Mouse (Mus musculus) cortical plate, adult 2 months (tissue): Measurements from ENCODE around the gene Tssc4. TPM values are rescaled to one million over a fixed set of nuclear protein-coding genes. Genes with fewer than 3 reads are reported as not detected.

ENCODE experiments used
- H3K27ac ChIP-seq: fragments of 200-500 bp; 2 replicates; pipeline ENCODE4 v1.5.1; 2012; ENCODE audit warnings: low read length, control low read depth, inconsistent platforms; ENCODE audit not compliant: insufficient read depth
- H3K4me1 ChIP-seq: fragments of 200-500 bp; 2 replicates; pipeline ENCODE4 v1.6.1; 2011; ENCODE audit warnings: low read length; ENCODE audit not compliant: control insufficient read depth, insufficient read depth
- H3K4me3 ChIP-seq: fragments of 200-500 bp; 2 replicates; pipeline ENCODE4 v1.5.1; 2011; ENCODE audit warnings: mild to moderate bottlenecking, low read length, control low read depth; ENCODE audit not compliant: insufficient read depth
- CTCF ChIP-seq: fragments of 200-500 bp; IDR thresholded peaks from 2 replicates; pipeline ENCODE4 v1.5.1; 2011; ENCODE audit warnings: mild to moderate bottlenecking, control low read depth, low read length; ENCODE audit not compliant: insufficient read depth; ENCODE audit errors: extremely low read depth
- POLR2A ChIP-seq: fragments of 200-500 bp; IDR thresholded peaks from 2 replicates; pipeline ENCODE4 v1.6.1; 2011; ENCODE audit warnings: mild to moderate bottlenecking, low read length, control low read depth; ENCODE audit not compliant: insufficient read depth; ENCODE audit errors: extremely low read depth
- polyA plus RNA-seq: library from polyadenylated mRNA; depleted of rRNA; stranded (reverse); fragments of >200 nt; gene quantifications from 2 replicates; pipeline ENCODE4 v1.2.3, GENCODE M21; 2012; rRNA removed

Tssc4 gene
- polyA plus RNA-seq, result 71.6 and 74.4 TPM in 2 replicates

DNA sequence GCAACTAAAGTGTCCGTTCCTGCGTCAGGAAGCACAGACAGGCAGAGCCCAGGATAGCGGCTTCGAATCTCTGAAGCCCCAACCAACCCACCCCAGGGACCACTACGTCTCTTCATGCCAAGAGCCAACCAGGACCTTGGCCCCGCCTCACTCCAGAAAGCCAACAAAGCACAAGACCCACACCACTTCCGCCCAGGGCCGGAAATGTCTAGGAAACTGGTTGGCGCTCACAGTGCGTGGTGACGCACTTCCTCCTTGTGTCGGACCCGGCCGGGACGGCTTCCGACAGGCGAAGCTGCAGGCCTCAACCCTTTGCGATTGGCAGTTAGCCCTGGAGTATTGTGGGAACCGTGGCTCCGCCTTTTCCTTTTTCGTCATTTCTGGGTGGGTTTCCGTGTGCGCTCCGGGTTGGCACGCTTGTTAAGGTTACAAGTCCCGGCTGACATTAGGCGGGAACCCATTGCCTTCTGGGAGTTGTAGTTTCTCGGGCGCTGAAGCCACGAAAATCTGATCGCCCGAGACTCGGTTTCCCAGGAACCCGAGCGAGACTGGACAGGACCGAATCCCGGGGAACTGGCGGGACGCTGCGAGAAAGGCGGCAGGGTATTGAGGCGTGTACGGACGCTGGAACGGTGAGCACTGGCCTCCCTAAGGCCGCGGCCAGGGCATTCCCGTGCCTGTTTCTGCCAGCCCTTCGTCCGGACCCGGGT lies at the start of gene Tssc4:
Gene Tssc4 (plus strand): TSS at position 368 of the 710 bp plus-strand sequence.
- H3K4me3 ChIP-seq, result peak within 1 kb of the TSS; percentile 84
- peak within 1 kb of the TSS; percentile 63 for H3K27ac ChIP-seq
- TF ChIP-seq POLR2A (peak; percentile 73; the same call in 1 of the 2 replicates), CTCF (no peak)
- H3K4me1 ChIP-seq, result peaks cover 2% of the 10 kb centered on the region; the same call in 1 of the 2 replicates

DNA sequence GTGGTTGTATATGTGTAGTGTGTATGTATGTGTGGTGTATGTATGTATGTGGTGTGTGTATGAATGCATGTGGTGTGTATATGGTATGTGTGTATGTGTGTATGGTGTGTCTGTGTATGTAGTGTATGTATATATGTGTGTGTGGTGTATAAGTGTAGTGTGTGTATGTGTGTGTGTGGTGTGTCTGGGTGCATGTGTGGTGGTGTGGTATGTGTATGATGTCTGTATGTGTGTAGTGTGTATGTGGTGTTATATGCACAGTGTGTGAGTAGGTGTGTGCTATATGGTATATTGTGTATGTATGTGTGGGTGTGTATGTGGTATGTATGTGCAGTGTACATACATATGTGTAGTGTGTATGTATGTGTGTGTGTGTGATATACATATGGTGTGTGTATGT lies 49.0 kb upstream of the Tssc4 start:
- TF ChIP-seq POLR2A (no peak), CTCF (no peak)
- no peak overlapping the region for H3K27ac ChIP-seq
- no peaks in the 10 kb centered on the region for H3K4me1 ChIP-seq
- H3K4me3 ChIP-seq, result no peak overlapping the region

DNA sequence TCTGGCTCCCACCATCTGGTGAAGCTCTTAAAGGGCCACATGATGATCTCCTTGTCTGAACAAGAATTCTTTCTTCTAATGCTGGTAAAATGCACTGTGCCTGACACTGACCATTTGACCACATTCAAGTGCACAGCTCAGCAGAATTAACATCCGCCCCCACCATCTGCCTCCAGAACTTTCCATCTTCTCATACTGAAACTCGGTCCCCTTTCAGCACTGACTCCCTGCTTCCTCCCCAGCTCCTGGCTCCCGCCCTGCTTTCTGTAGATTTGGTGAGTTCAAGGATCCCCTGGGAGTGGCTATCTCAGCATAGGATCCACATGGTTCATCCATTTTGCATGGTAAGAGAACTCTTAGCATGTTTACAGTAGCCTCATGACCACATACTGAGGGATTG lies 48.3 kb upstream of the Tssc4 start:
- TF ChIP-seq POLR2A (no peak), CTCF (no peak)
- H3K27ac ChIP-seq, result no peak overlapping the region
- H3K4me1 ChIP-seq, result no peaks in the 10 kb centered on the region
- H3K4me3 ChIP-seq, result no peak overlapping the region

DNA sequence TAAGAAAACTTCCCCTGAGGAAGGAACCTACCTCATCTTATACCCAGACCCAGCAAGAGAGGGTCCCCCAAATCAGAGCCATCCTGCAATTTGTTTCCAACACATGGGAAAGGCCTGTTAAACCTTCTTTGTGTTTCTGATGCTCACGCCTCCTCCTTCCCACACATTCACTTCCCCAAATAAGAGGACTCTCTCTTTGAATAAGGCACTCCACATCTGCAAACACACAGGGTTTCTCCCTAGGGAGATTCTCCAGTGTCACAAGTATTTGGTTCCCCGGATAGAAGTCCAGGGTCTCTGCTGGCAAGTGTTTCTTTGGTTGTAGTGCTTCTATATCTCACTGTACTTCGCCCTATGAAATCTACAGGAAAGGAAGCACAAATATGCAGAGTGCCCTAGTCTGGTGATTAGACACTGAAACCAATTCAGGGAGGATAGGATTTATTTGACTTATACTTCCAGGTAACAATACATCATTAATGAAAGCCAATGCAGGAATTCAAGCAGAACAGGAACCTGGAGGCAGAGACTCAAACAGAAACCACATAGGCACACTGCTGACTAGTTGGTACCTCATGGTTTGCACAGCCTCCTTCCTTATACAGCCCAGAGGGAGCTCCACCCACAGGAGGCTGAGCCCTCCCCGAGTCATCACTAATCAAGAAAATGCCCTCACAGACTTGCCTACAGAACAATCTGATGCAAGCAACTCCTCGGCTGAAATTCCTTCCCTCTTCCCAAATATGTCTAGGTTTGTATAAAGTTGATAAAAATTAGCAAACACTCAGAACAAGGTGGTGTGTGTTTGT lies 47.5 kb upstream of the Tssc4 start:
- Histone ChIP-seq H3K4me3 (no peak overlapping the region), H3K27ac (no peak overlapping the region), H3K4me1 (no peaks in the 10 kb centered on the region)
- TF ChIP-seq POLR2A, result no peak
- TF ChIP-seq CTCF, result no peak

DNA sequence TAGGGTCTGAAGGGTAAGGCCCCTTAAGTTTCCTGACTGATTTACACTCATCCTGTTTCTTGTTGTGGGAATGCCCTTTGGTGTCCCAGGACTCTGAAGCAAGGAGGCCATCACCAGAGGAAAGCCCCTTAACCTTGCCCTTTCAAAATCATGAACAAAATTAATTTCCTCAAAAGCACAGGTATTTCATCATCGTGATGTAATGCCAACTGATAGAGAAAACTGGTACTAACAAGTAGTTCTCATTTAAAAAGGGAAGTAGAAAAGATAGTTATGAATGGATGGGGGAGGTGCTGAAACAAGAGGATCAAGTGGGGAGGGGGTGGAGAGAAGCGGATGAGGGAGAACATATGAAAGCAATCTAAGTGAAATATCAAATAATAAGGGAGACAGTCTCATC lies 45.5 kb upstream of the Tssc4 start:
- TF ChIP-seq CTCF (no peak), POLR2A (no peak)
- no peaks in the 10 kb centered on the region for H3K4me1 ChIP-seq
- H3K27ac ChIP-seq, result no peak overlapping the region
- no peak overlapping the region for H3K4me3 ChIP-seq

DNA sequence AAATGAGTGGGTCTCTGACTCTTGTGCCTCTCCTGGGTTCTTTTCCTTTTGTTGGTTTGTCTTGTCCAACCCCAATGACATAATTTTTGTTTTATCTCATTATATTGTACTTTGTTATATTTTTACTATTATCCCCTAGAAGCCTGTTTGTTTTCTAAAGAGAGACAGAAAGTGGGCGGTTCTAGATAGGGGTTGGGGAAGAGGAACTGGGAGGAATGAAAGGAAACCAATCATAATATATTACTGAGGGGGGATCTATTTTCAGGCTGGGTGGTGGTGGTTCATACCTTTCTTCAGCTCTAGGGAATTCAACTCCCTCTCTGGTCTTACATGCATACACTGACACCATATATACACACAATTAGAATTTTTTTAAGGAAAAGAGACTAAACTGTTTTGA lies 44.8 kb upstream of the Tssc4 start:
- Histone ChIP-seq H3K4me1 (no peaks in the 10 kb centered on the region), H3K27ac (no peak overlapping the region), H3K4me3 (no peak overlapping the region)
- TF ChIP-seq POLR2A (no peak), CTCF (no peak)

DNA sequence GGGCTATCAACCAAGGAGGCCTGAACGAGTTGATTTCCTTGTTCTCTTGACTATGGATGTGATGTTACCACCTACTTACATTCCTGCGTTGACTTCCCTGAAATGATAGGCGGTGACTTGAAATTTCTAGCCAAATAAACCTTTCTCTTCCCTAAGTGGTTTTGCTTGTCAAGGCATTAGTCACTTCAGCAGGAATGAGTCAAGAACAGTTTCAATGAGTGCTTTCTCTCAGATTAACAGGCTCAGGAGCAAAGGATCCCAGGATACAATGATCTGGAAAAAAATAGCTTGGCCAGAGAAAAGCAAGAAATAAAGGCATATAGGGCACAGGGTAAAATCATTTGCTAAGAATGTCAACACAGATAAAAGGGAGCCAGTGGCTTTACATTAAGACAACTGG lies 43.6 kb upstream of the Tssc4 start:
- Histone ChIP-seq H3K4me3 (no peak overlapping the region), H3K4me1 (no peaks in the 10 kb centered on the region), H3K27ac (no peak overlapping the region)
- TF ChIP-seq POLR2A (no peak), CTCF (no peak)

DNA sequence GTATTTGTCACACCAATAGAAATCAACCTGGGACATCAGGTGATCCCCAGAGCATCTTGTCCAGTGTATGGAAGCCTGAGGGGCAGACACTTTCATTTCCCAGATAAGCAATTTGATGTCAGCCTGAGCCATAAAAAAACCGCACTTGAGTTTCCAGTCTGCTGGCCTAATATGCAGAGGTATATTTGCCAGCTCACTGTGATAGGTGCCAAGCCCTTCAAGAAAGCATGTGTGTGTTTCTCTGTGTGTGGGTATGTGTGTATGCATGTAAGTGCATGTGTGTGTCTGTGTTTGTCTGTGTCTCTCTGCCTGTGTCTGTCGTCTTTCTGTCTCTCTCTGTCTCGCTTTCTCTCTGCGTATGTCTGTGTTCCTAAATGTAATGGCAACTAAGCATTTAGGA lies 41.9 kb upstream of the Tssc4 start:
- TF ChIP-seq POLR2A (no peak), CTCF (no peak)
- Histone ChIP-seq H3K4me3 (no peak overlapping the region), H3K27ac (no peak overlapping the region), H3K4me1 (no peaks in the 10 kb centered on the region)

DNA sequence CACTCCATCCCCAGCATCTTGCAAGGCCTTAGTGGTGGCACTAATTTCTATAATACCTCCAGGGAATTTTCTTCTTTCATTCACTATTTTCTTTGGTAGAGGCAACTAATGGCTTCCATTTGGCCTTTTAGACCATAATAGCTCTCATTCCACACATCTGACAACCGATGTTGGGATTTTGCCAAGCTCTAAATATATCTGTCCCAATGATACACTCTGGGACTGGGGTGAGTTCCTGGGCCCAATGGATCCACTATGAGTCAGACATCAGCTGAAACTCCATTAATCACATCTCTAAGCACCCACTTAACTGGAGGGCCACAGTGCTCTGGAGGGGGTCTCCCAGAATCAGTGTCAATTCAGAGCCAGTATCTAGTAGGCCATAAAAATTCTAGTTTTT lies 37.2 kb upstream of the Tssc4 start:
- no peak overlapping the region for H3K27ac ChIP-seq
- no peaks in the 10 kb centered on the region for H3K4me1 ChIP-seq
- TF ChIP-seq CTCF, result no peak
- no peak for TF ChIP-seq POLR2A
- no peak overlapping the region for H3K4me3 ChIP-seq

DNA sequence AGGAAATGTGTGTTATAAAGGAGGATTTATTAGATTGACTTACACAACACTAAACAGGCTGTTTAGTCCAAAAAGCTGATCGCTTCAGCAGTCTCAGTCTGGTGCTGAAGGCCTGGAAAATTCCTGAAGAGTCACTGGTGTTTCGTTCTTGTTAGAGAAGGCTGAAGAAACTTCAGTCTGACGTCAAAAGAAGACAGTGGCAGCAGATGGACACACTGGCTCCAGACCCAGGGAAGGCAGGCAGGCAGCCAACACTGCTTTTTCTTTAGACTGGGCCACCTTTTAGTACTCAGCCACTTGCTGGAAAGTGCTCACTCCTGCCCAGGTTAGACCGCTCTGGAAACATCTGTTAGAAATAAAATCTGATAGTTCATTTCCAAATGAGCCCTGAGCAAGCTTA lies 35.5 kb upstream of the Tssc4 start:
- Histone ChIP-seq H3K4me3 (no peak overlapping the region), H3K27ac (no peak overlapping the region), H3K4me1 (no peaks in the 10 kb centered on the region)
- TF ChIP-seq POLR2A, result no peak
- TF ChIP-seq CTCF, result no peak
